Mouse (Mus musculus): ENCODE measurements around the gene Sipa1l2.

Gene Sipa1l2

DNA sequence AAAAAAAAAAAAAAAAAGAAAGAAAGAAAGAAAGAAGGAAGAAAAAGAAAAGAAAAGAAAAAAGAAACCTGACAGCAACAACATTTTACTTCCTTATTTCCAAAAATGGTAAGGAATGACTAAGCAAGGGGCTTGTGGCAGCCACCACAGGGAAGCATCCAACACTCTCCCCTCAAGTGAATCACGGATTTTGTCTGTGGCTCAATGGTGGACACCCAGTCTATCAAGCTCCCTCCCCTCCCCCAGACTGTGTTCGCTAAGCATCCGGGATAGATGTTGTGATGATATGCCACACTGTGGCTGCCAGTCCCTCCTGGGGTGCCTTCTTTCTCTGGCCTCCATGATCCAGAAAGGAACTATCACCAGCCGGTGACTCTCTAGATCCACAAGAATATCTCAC is 6.5 kb upstream of the Sipa1l2 start:
- no peak for DNase-seq

DNA sequence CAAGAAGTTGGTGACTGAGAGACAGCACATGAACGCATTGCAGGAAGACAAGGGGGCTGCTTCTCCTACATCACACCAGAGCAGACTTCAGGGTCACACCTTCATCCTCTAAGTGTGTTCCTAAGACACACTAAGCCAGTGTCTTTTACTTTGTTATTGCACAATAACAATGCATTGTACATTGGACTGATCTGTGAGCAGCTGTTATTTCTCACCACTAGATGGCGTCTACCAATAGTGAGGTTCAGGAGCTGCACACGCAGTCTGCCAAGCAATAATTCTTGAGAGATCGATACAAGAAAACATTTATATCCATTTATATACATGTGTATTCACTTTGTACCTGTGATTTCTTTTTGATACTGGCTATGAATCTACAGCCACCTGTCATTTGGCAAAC is 4.7 kb upstream of the Sipa1l2 start:
- DNase-seq = peak; percentile 72

DNA sequence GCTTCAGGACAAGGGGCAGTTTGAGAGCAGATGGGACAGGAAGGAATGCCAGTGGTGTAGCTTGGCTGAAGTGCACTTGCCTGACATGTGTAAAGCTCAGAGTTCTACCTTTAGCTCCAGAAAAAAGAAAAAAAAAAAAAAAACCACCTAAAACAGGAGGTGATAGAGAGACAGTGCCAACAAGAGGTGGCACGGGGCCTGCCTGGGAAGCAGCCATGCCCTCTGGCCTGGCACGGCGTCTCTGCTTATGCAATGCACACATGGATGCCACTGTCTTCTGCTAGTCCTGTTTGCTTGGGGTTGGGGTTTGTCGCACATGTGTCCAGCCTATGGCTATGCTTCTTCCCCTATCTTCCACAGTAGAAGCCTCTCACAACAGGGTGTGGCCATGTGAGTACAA is 2.6 kb upstream of the Sipa1l2 start:
- DNase-seq = no peak

DNA sequence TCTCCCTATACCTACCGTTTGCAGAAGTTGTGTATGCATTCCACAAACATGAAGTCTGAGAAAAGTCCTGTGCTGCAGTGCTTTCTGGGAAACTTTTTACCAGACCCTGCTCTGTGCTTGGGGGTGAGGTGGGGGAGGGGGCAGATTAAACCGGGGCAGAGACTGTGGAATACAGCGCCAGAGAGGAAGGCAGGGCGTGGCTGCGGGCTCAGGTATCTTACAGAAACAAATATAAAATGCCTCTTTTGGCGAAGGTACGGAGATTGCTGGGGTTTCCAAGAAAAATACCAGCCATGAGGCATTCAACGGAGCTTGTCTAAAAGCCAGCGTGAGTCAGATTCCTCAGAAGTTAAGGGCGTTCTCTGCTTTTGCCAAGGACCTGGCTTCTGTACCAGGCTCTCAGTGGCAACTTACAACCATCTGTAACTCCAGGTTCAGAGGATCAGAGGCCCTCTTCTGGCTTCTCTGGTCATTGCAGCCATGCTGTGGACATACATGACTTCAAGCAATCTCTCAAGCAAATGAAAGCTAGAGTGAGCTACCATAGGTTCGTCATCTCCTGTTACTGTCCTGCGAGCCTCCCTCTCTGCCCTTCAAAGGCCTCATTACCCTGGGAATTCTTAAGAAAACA is 1.3 kb upstream of the Sipa1l2 start:
- DNase-seq = peak; percentile 52

GRCm38 (mm10) chr8:125570389-125570788 is 781 bp upstream of the Sipa1l2 start:
- DNase-seq = no peak

GRCm38 (mm10) chr8:125568851-125569532 is 616 bp downstream of the Sipa1l2 start:
- DNase-seq = peak; percentile 83

- DNase-seq = peak; percentile 34
Observed at GRCm38 (mm10) chr8:125568421-125568850, 1.2 kb downstream of the Sipa1l2 start.

DNA sequence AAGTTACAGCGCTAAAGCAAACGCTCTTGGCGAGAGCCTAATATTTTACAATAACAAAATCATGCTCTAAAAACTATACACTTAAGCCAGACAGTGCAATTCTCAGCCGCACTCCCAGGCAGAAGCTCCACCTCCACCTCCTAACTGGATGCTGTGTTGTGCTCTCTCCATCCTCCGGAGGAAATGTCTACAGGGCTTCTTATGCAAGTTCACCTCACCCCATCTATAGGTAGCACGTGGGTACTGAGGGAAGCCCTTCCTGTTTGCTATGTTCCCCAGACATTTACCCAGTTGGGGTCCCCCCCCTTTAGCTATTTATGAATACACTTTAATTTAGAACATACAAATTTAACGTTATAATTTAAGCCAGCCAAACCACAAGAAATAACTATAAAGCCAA is 2.0 kb downstream of the Sipa1l2 start:
- DNase-seq = no peak

- DNase-seq = no peak
Observed at GRCm38 (mm10) chr8:125562878-125563277, 6.7 kb downstream of the Sipa1l2 start.

GRCm38 (mm10) chr8:125560825-125561490 is 8.7 kb downstream of the Sipa1l2 start:
- no peak for DNase-seq

GRCm38 (mm10) chr8:125559066-125559653 is 10.4 kb downstream of the Sipa1l2 start:
- no peak for DNase-seq

DNA sequence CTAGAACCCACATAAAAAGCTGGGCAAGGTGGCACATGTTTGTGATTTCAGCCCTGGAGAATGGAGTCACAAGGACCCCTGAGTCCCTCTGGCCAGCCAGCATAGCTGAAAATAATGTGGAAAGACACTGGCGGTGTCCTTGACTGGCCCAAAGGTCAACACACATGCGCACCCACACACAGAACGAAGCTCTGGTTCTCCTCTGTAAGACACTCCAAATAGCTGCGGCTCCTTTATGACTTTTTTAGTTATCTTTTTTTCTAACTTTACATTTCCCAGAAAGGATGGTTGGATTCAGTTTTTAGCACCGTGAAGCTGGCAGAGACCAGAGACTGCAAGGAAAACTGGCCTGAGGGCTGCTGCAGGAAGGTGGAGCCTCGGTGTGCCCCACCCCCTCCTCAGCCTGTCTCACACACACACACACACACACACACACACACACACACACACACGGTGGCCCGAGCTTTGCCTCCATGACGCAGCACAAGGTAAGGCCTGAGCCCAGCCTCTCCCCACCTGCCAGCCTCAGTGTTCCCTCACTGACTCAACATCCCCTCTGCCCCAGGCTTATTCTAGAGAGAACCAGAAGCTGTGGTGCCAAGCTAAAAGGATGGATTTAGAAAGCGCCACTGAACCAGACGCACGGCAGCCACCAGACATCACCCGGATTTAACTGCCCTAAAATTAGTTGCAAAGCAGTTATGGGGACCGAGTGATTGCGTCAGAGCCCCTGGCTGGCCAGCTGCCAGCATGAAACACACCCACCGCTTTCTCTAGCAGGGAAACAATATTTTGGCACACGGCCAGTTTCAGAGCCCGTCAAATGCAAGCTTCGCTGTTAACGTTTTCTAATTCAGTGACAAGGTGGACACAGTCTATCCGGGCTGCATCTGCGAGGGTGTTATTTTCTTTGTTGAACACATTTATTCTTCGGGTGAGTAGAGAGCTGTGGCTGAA is 11.2 kb downstream of the Sipa1l2 start:
- DNase-seq = peak; percentile 76

DNA sequence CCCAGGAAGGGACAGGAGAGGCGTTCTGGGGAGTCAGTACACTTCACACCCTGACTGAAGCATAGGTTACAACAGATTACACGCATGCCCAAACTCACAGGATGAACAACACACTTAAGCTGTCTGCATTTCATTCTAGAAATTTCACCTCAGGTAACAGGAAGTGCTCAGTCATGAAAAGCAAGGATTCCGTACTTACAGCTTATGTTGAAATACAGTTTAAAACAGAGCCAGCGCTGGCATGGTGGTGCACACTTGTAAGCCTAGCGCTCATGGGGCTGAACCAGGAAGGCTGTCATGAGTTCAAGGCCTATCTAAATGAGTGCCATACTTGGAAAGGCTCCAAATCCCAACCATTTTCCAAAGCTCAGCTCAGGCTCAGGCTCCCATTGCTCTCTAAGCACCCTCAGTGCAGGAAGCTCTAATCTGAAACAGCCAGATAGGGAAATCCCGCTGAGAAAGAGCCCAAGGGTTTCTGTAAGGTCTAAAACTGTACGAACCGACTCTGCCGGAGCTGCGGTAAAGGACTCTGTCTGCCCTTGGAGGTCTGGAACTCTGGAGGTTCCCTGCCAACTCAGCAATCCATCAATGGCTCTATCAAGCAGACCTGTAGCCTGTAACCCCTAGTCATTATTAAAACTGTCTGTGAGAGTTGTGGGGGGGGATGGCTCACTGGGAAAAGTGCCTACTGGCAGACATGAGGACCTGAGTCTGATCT is 12.1 kb downstream of the Sipa1l2 start:
- no peak for DNase-seq

DNA sequence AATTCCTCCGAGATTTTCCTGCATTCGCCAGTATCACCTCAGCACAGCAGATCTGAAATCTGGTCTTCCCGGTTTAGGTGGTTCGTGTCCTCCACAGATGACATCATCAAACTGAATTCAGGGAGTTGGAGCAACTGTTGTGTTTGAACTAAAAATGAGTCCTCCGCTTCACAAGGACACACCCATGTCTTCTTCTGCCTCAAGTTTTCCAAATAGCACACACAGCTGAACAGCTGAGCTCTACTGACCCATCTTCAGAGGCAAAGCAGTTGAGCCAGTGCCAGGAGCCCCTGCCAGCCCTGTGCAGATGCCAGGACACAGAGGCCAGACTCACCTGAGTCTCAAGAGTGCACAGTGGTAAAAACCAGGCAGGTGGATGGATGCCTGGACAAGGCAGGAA is 12.9 kb downstream of the Sipa1l2 start:
- DNase-seq = peak; percentile 49

GRCm38 (mm10) chr8:125550567-125550966 is 19.0 kb downstream of the Sipa1l2 start:
- DNase-seq = no peak

DNA sequence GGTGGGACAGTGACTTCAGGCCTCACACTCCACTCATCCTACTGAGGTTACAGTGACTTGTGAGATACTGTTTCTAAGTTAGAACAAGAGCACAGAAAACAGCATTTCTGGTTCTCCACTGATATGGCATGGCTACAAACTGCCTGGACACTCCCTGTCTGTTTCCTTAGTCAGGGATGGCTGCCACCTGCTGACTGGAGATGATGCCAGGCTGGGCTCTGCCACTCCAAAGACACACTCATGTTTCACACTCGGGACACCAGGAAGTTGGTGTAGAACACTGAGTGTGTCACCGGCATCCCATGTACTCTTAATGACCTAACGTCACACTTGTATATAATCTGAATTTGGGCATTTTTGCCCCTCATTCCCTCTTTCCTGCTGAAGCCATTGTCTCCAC is 22.3 kb downstream of the Sipa1l2 start:
- no peak for DNase-seq

DNA sequence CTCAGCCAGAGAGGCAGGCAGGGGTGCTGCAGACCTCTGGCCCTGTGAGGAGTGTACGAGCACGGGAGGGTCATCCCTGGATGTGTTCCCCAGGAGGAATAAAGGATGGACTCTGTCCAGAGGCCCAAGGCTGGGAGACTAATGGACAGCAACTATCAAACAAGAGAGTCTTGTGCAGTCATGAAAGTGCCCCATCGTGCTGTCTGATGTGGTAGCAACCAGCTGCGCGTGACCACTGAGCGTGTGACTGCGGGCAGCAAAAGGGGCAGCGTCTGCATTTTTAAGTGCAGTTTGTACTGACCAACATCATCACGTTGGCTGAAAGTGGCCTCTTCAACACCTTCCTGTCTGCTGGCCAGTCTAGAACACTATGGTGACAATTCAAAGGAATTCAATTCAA is 23.7 kb downstream of the Sipa1l2 start:
- DNase-seq = peak; percentile 51

DNA sequence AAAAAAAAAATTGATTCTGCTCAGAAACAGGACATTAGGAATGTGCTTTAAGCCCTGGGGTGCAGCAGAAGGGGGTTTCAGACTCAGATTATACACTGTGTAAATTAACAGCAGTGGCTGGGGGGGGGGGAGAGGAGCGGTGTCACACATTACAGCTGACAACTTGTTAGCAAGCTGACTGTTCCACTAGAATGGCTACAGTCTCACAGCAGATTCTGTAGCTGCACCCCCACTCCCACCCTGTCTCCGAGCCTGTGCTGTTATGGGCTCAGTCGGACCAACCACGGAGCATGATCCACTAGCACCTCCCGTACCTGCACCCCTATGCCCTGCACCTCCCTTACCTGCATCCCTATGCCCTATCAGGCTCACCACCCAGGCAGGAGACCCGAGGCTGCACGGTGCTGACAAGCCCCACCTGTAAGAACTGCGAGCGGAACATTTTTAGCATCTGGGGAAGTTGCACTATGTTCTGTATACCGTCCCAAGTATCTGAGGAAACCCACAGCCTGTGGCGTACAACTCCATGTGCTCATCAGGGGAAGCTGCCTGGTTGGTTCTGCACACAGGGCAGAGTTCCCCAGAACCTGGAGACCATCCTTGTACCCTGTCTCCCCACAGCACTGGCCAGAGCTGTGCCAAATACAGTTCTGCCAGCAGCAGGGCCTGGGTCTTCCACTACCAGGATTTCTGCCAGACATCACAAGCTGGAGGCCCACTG is 26.6 kb downstream of the Sipa1l2 start:
- no peak for DNase-seq

DNA sequence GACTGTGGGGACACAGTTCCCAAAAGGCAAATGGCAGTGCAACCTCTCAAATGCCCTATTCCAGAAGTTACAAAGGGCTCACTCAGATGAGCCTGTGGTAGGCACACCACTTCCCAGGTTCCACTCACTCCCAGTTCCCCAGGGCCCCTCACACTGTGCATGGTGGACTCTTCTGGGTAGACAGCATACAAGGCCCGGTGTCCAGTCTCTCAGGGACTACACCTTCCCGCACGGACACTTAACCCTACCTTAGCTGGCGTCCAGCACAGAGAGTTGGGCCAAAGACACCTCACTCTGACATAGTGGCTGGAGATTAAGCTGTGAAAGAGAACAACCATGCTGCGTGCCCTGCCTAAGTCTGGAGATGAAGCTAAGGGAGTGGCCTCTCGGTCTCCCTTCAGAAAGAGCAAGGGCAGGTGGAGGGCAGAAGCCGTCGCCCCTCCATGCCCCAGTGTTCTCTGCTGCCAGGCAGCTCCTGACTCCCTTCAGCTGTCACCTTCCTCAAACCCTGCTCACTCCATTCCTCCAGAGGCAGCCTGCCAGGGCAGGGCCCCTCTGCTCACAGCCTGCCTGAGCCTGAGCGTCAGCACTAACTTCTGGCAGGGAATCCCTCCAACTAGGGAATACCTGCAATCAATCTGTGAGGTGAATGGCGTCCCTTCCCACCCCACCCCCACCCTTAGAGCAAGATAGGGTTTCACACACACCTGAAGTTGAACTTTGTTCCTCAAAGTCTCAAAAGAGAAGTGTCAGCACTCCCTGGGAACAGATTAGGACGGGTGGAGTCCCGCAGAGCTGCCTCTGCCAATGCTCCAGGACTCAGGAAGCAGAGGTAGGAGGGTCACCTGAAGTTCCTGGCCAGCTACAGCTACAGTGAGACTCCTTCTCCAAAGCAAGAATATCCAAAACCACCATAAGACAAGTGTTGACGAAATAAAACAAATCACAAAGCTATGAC is 30.3 kb downstream of the Sipa1l2 start:
- no peak for DNase-seq

GRCm38 (mm10) chr8:125538265-125538664 is 31.3 kb downstream of the Sipa1l2 start:
- no peak for DNase-seq
